Mouse (Mus musculus) C3H10T1/2 (cell line): ENCODE measurements around the gene Gpr142. TPM values are rescaled to one million over a fixed set of nuclear protein-coding genes. Genes with fewer than 3 reads are reported as not detected.

Source experiments
- polyA plus RNA-seq, 2 experiments: library from polyadenylated mRNA; unstranded; fragments of >200 nt; fragmentation: generic; extraction: Trizol; gene quantifications; one replicate each; pipeline ENCODE4 v1.2.1; 2012; ENCODE audit warnings: missing spikeins in 2 of 2

The Gpr142 gene
- not detected for polyA plus RNA-seq

DNA sequence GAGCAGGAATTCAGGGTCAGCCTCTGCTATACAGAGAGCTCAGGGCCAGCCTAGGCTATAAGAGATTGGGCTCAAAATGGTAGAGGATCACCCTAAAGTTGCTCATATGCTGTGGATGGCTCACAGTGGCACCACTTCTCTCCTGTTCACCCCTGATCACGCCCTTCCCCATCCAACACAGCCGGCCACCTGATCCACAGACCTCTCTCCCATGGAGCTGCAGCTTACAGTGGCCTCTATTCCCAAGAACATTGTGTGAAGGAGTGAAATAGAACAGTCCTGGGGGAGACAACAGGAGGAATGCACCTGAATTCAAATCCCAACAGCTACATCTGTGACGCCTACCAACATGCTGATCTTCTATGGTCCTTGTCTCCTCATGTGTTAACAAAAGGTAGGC is at the start of gene Gpr142:
TSS of gene Gpr142 (plus strand) at position 301 of the 400 bp plus-strand sequence.

DNA sequence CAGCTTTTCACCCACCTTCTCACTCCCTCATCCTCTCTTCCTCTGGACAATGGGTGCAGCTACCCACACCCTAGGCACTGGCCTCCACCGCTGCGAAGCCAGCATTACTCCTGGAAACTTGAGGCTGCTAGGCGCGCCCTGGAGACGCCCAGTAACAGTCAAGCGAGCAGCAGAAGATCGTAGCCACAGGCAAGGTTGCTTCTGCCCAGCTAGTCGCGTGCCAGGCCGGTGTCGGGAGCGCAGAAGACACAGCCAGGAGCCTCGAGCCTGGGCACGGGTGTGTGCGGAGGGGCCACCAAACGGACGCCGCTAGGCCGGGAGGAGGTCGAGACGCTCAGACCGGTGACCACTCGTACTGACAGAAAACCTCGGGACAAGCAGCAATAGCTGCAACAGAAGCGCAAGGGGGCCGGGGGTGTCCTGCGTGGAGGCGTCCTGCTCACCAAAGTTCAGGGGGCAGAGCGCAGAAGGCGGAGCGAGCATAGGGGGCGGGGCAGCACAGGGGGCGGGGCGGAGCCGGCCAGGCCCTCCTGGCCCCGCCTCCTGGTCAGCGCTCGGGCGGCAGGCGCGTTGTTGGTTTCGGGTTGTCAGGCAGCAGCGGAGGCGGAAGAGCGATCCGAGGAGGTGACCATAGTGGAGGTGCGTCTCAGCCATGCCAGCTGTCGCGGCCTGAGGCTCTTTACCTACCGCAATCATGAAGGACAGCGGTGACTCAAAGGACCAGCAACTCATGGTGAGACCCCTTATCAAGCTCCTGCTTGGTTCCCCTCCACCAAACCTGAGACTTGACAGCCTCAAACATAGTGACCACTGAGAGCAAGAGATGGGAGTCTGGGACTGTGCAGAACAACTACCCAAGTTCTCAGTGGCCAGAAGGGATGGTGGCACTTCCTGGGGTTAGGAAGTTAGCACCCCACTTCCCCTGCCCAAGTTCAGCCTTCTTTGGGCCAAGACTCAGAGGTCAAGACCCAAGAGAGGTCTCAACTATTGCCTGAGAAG is 33.6 kb upstream of the Gpr142 start, which contains the start of gene Kif19a:
TSS of gene Kif19a (plus strand) at position 569 of the 999 bp plus-strand sequence.

DNA sequence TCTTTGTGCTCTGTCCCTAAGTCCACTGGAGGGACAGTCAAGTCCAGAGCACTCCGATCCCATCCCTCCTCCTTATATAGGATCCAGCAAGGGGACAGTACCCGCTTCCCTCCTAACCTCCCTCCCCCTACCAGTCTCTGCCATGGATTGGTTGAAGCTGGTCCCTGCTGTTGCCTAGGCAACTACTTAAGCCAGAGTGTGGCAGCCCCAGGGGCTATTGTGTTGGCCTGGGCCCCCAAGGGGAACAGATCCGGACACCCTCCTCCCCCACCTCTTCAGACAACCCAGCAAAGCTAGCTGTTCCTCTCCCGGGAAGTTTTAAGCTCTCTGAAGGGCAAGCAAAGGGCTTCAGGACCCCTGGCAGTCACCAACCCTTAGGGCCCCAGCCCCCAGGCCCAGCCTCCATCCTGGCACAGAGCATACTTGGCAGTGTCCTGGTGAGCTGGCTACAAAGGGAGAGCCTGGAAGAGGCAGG is 2.8 kb upstream of the Gpr142 start, which contains the start of gene Btbd17:
TSS of gene Btbd17 (minus strand) at position 98 of the 475 bp plus-strand sequence.

DNA sequence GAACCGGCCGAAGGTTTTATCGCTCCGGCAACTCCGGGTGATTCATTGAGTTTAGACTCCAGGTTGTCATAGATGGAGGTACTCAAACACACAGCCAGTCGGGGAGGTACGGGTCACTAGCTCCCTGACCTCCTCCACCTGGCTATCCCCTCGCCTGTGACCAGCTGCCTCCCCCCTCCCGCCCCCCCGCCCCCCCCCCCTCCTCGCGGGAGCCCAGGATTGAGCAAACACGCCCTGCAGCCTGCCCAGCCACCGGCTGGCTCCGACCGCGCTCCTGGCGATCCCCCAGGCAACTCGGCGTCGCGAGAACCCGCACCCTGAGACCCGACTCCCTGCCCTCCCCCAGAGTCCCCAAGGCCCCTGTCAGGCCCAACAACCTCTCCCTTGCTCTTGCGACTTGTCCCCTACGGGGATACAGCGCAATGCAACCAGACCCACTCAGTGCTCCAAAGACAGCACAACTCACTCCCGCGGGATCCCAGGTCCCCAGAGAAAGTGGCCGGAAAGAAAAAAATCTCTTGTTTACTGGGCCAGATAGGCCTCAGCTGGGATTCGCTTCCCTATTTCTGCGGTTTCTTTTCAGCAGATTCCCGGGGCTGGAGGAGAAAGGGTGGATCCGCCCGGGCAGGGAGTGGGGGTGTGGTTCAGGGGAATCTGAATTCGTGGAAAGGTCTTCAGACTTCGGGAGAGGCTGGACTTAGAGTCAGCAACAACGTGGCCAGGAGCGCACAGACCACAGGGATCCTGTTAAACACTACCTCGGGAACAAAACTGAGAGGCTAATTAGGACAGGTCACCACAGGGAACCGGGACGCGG is 51.9 kb downstream of the Gpr142 start, which contains the start of gene Gprc5c:
TSS of gene Gprc5c (plus strand) at position 701 of the 817 bp plus-strand sequence.

Other genes with a start within 250 kb of the Gpr142 start
- gene Rpl38, start 130.4 kb upstream of the Gpr142 start, polyA plus RNA-seq, result 1,000 to 10,000 TPM; 9,147 to 9,201 TPM
- gene Ttyh2, start 123.5 kb upstream of the Gpr142 start, polyA plus RNA-seq, result 10 to 100 TPM; 13.1 to 60.6 TPM
- 1 to 10 TPM in 1 of 2 experiments, under 1 TPM in 1; 0.15 to 6.6 TPM for gene Dnaic2, start 71.5 kb upstream of the Gpr142 start, polyA plus RNA-seq
- gene Kif19a, start 33.5 kb upstream of the Gpr142 start, polyA plus RNA-seq, result under 1 TPM in 1 of 2 experiments, not detected in 1; 0.06 TPM
- under 1 TPM in 1 of 2 experiments, not detected in 1; 0.70 TPM for gene Btbd17, start 3.0 kb upstream of the Gpr142 start, polyA plus RNA-seq
- gene Gprc5c, start 52.2 kb downstream of the Gpr142 start, polyA plus RNA-seq, result not detected
- not detected for gene Cd300a, start 91.1 kb downstream of the Gpr142 start, polyA plus RNA-seq
- under 1 TPM; 0.04 to 0.23 TPM for gene Cd300lb, start 135.5 kb downstream of the Gpr142 start, polyA plus RNA-seq
- not detected for gene Cd300c, start 170.2 kb downstream of the Gpr142 start, polyA plus RNA-seq
- gene Cd300ld, start 191.0 kb downstream of the Gpr142 start, polyA plus RNA-seq, result not detected
- gene Cd300c2, start 203.0 kb downstream of the Gpr142 start, polyA plus RNA-seq, result not detected
- not detected for gene Cd300ld2, start 217.3 kb downstream of the Gpr142 start, polyA plus RNA-seq
- gene Cd300ld4, start 228.1 kb downstream of the Gpr142 start, polyA plus RNA-seq, result not detected
- gene Cd300ld5, start 238.8 kb downstream of the Gpr142 start, polyA plus RNA-seq, result not detected
- gene Cd300ld3, start 249.5 kb downstream of the Gpr142 start, polyA plus RNA-seq, result not detected